Mouse (Mus musculus): ENCODE results near the gene 1700037H04Rik. TPM values are rescaled to one million over a fixed set of nuclear protein-coding genes. Genes with fewer than 3 reads are reported as not detected.
"Not testable (repeated sequence)": the region's sequence is repeated elsewhere in the genome, so short reads cannot be mapped to it uniquely, and the experiment has no call there.

1700037H04Rik gene
- polyA plus RNA-seq, 1 experiment: 426 TPM

- Histone ChIP-seq H3K4me3 (ENCODE audit: insufficient read depth, low read depth, low read length) (0 out of 2 replicates have a peak overlapping the region, but pooled peaks have one; percentile 10), H3K4me1 (ENCODE audit: control insufficient read depth, insufficient read depth, insufficient read length, low read length) (peaks cover 16% of the 10 kb centered on the region), H3K27ac (replicated peaks; ENCODE audit: low read depth, low read length) (peak overlapping the region; percentile 57)
Observed at GRCm38 (mm10) chr2:131132111-131132888, 27.6 kb downstream of the 1700037H04Rik start.

DNA sequence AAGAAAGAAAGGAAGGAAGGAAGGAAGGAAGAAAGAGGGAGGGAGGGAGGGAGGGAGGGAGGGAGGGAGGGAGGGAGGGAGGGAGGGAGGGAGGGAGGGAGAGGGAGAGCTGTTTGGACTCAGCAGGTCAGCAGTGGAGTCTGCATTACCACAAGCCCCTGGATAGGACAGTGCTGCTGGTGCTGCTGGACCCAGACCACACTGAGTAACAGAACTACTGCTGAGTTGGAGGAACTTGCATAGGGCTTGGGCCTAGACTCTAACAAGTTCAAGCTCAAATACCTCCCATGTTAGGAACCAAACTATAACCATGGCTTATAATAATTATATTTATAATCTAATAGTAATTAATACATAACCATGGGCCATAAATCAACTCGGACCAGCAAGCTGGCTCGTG is 29.0 kb downstream of the 1700037H04Rik start:
- peaks cover 11% of the 10 kb centered on the region for H3K4me1 ChIP-seq (ENCODE audit: control insufficient read depth, insufficient read depth, insufficient read length, low read length)
- no peak overlapping the region for H3K4me3 ChIP-seq (ENCODE audit: insufficient read depth, low read depth, low read length)
- no peak overlapping the region for H3K27ac ChIP-seq (replicated peaks; ENCODE audit: low read depth, low read length)

DNA sequence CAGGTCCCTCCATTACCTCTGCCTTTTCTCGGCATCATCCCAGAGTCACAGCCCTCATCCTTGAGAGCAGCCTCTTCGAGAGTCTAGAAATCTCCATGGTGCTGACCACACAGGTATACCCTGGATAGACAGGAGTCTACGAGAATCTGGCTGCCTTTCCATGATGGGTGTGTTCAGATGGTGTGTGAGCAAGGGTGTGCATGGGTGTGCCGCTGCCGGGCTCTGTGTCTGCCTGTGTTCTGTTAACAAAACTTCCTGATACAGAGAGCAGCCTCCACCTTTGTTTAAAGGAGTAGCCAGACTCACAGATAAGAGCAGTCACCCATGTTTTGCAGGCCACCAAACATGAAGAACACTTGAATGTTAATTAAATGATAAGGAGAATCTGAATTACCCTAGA is 30.0 kb downstream of the 1700037H04Rik start:
- Histone ChIP-seq H3K4me3 (ENCODE audit: insufficient read depth, low read depth, low read length) (peak overlapping the region; percentile 88), H3K4me1 (ENCODE audit: control insufficient read depth, insufficient read depth, insufficient read length, low read length) (peaks cover 17% of the 10 kb centered on the region), H3K27ac (replicated peaks; ENCODE audit: low read depth, low read length) (peak overlapping the region; percentile 98)

- Histone ChIP-seq H3K27ac (replicated peaks; ENCODE audit: low read depth, low read length) (peak overlapping the region; percentile 98), H3K4me3 (ENCODE audit: insufficient read depth, low read depth, low read length) (peak overlapping the region; percentile 88), H3K4me1 (ENCODE audit: control insufficient read depth, insufficient read depth, insufficient read length, low read length) (peaks cover 16% of the 10 kb centered on the region)
Observed at GRCm38 (mm10) chr2:131128636-131129157, 31.2 kb downstream of the 1700037H04Rik start.

GRCm38 (mm10) chr2:131128211-131128610 is 31.7 kb downstream of the 1700037H04Rik start:
- Histone ChIP-seq H3K4me3 (ENCODE audit: insufficient read depth, low read depth, low read length) (peak overlapping the region; percentile 88), H3K27ac (replicated peaks; ENCODE audit: low read depth, low read length) (peak overlapping the region; percentile 98), H3K4me1 (ENCODE audit: control insufficient read depth, insufficient read depth, insufficient read length, low read length) (peaks cover 18% of the 10 kb centered on the region)

DNA sequence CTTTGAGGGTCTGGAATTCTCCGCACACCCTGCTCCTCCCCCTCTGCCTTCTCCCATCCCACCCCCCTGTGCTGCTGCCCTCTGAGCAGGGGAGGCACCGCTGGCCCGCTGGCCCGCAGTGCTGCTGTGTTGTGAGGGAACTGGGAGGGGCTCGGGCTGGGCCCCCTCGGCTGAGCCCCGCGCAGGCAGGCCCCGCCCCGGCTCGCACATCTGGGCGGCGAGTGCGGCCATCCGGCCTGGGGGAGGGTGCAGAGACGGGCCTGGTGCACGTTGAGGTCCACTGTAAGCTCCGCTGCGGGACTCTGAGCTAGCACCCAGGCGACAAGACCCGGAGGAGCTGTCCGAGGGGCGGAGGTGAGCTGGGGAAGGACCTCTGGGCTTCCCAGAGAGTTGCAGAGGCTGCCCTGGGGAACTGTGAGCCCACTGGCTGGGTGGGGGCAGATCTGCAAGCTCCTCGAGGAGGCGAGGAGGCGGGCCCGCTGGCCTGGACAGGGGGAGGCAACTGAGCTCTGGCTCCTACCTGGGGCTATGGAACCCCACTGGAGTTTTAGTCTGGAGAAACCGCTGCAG is 32.6 kb downstream of the 1700037H04Rik start, which contains the start of gene Hspa12b:
TSS of gene Hspa12b (plus strand) at position 120 of the 570 bp plus-strand sequence.
- peaks cover 21% of the 10 kb centered on the region for H3K4me1 ChIP-seq (ENCODE audit: control insufficient read depth, insufficient read depth, insufficient read length, low read length)
- peak within 1 kb of the TSS; percentile 88 for H3K4me3 ChIP-seq (ENCODE audit: insufficient read depth, low read depth, low read length)
- H3K27ac ChIP-seq (replicated peaks; ENCODE audit: low read depth, low read length): peak within 1 kb of the TSS; percentile 98

DNA sequence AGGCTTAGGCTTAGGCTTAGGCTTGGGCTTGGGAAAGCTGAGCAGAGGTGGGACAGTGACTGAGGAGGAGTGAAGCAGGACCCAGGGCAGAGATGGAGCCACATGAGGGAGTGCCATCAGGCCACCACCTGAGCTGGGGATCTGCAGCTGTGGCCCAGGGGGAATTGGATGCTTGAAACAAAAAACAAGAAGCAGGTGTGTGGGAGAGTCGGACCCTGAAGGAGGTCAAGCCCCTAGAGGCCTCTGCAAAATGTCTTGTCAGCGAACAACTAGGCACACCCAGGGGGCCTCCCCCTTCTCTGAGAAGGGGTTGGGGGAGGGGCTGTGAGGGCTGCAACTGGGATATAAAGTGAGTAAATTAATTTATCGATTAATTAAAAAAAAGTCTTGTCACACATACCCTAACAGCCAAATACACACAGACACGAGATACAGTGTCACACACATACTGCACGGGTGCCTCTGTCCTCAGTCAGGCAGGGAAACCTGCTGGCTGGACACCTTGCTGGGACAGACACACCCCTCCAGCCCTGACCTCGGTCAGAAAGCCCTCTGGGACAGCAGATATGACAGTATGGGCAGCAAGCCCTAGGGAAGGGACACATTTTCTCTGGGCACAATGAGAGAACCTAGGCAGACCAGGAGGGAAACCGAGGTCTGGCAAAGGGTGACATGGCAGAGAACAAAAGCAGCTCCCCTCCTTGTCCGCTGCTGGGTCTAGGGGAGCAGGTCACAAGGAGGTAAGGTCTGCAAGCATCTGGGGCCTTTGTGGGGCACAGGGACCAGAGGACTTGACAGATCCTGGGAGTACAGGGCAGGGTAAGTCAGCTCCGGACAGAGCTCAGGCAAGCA is 33.7 kb downstream of the 1700037H04Rik start:
- peak overlapping the region; percentile 95 for H3K27ac ChIP-seq (replicated peaks; ENCODE audit: low read depth, low read length)

DNA sequence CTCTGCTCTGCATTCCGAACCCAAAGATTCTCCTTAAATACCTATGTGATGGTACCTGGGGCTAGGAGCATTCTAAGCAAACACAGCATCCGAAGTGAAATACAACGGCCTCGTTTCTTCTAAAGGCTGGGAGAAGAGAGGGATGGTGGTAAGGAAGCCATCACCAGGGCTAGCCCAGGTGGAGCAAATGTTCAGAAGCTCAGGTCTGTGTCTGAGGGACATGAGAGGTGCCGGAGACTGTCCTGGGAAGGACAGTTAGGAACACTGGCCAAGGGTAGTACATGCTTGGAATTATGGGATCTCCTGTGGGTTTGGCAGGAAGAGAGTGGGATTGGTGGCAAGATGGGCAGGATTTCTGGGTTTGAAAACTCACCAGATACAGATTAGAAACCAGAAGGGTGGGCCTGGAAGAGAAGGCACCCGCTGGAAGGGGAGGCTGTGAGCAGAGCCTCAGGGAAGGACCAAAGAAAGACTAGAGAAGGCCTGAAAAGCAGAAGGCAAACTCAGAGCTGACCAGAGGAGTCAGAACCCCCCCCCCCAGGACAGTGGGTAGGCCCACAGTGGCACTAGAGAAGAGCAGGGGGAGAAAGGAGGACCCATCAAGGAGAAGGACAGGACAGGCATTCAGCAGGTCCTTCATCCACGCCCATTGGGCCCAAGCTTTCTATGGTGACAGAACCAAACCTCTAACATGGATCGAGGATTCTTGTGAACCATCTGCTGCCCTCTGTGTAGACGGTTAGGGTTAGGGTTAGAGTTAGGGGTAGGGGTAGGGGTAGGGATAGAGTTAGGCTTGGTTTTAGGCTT is 34.5 kb downstream of the 1700037H04Rik start:
- Histone ChIP-seq H3K27ac (replicated peaks; ENCODE audit: low read depth, low read length) (peak overlapping the region; percentile 95), H3K4me3 (ENCODE audit: insufficient read depth, low read depth, low read length) (no peak overlapping the region), H3K4me1 (ENCODE audit: control insufficient read depth, insufficient read depth, insufficient read length, low read length) (peaks cover 21% of the 10 kb centered on the region)

More for the DNA sequence above, 33.7 kb downstream of the 1700037H04Rik start:
- Histone ChIP-seq H3K4me1 (ENCODE audit: control insufficient read depth, insufficient read depth, insufficient read length, low read length) (peaks cover 21% of the 10 kb centered on the region), H3K4me3 (ENCODE audit: insufficient read depth, low read depth, low read length) (peak overlapping the region; percentile 88)

GRCm38 (mm10) chr2:131124166-131124565 is 35.7 kb downstream of the 1700037H04Rik start:
- H3K27ac ChIP-seq (replicated peaks; ENCODE audit: low read depth, low read length): peak overlapping the region; percentile 95
- H3K4me1 ChIP-seq (ENCODE audit: control insufficient read depth, insufficient read depth, insufficient read length, low read length): peaks cover 21% of the 10 kb centered on the region
- no peak overlapping the region for H3K4me3 ChIP-seq (ENCODE audit: insufficient read depth, low read depth, low read length)

DNA sequence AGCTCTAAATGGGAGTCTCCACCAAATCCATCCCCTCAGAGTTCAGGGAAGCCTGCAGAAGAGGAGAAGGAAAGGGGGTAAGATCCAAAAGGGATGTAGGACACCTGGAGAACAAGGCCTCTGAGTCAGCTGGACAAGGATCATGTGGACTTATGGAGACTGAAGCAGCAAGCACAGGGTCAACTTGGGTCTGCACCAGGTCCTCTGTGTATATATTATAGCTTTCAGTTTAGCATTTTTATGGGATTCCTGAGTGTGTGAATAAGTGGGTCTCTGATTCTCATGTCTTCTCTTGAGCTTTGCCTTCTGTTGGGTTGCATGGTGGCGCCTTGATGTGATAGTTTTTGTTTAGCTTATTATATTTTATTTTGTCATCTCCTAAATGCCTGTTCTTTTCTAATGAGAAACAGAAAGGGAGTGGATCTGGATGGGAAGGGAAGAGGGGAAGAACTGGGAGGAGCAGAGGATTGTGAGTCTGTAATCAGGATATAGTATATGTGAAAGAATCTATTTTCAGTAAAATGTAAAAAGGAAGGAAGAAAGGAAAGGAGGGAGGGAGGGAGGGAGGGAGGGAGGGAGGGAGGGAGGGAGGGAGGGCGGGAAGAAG is 40.8 kb downstream of the 1700037H04Rik start:
- Histone ChIP-seq H3K4me1 (ENCODE audit: control insufficient read depth, insufficient read depth, insufficient read length, low read length) (peaks cover 7% of the 10 kb centered on the region; the same call in 1 of the 2 replicates), H3K4me3 (ENCODE audit: insufficient read depth, low read depth, low read length) (no peak overlapping the region), H3K27ac (replicated peaks; ENCODE audit: low read depth, low read length) (no peak overlapping the region)

DNA sequence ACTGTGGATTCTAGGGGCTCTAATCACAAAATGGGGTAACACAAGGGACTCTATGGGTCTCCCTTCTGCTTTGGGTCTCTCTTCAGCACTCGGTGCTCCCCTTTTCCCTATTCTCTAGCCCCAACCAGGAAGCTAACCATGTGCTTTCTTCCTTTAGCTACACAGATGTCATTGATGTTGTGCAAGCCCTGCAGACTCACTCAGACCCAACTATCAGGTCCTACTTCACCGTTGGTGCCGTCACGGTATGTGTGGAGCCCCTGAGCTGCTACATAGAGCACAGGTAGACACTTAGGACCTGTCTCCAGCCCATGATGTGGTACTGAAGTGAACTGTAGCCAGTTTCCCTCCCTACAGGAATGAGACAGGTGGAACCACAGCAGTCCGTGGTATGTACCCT is 53.9 kb downstream of the 1700037H04Rik start:
- no peak overlapping the region for H3K4me3 ChIP-seq (ENCODE audit: insufficient read depth, low read depth, low read length)
- H3K4me1 ChIP-seq (ENCODE audit: control insufficient read depth, insufficient read depth, insufficient read length, low read length): peaks cover 12% of the 10 kb centered on the region; the same call in 1 of the 2 replicates
- H3K27ac ChIP-seq (replicated peaks; ENCODE audit: low read depth, low read length): no peak overlapping the region

DNA sequence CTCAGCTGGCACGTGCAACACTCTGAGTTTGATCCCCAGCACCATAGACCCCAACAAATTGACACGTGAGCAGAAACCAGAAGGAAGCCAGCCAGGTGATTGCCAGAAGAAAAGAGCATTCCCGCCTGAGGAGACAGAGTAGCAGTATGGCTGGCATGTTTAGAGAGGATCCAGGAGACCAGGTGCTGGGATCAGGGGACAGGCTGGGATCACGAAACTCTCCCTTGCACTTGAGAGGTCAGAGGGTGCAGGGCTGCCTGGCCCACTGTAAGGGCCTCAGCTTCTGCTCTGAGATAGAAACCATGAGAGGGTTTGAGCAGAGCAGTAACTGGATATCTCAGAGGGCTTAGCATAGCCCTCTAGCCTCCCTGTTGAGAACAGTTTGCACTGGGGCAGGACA is 54.8 kb downstream of the 1700037H04Rik start:
- not testable (repeated sequence) for H3K27ac ChIP-seq (replicated peaks; ENCODE audit: low read depth, low read length); H3K4me3 ChIP-seq (ENCODE audit: insufficient read depth, low read depth, low read length)
- H3K4me1 ChIP-seq (ENCODE audit: control insufficient read depth, insufficient read depth, insufficient read length, low read length): peaks cover 12% of the 10 kb centered on the region; the same call in 1 of the 2 replicates

DNA sequence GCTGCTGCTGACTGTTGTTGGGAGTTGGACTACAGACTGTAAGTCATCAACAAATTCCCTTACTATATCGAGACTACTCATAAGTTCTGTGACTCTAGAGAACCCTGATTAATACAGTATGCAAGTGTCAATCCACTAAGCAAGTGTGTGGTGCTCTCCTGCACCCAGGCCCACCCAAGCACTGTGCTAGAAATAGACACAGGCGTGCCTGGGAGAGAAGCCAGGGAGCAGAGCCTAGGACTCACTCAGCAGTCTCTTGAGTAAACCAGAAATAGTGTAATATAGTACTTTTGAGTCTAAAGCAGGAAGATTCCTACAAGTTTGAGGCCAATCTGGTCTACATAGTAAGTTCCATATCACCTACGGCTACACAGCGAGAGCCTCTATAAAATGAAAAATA is 55.9 kb downstream of the 1700037H04Rik start:
- no peak overlapping the region for H3K4me3 ChIP-seq (ENCODE audit: insufficient read depth, low read depth, low read length)
- H3K27ac ChIP-seq (replicated peaks; ENCODE audit: low read depth, low read length): no peak overlapping the region
- H3K4me1 ChIP-seq (ENCODE audit: control insufficient read depth, insufficient read depth, insufficient read length, low read length): peaks cover 12% of the 10 kb centered on the region; the same call in 1 of the 2 replicates

- Histone ChIP-seq H3K4me1 (ENCODE audit: control insufficient read depth, insufficient read depth, insufficient read length, low read length) (peaks cover 30% of the 10 kb centered on the region; the same call in 1 of the 2 replicates), H3K4me3 (ENCODE audit: insufficient read depth, low read depth, low read length) (no peak overlapping the region), H3K27ac (replicated peaks; ENCODE audit: low read depth, low read length) (no peak overlapping the region)
Observed at GRCm38 (mm10) chr2:131101530-131101929, 58.4 kb downstream of the 1700037H04Rik start.
